Mouse (Mus musculus): ENCODE measurements around the gene Clcn2. TPM values are rescaled to one million over a fixed set of nuclear protein-coding genes. Genes with fewer than 3 reads are reported as not detected.
"Not testable (repeated sequence)": the region's sequence is repeated elsewhere in the genome, so short reads cannot be mapped to it uniquely, and the experiment has no call there.

The Clcn2 gene
- polyA plus RNA-seq, 1 experiment from 2014 or later, result 25.4 TPM

DNA sequence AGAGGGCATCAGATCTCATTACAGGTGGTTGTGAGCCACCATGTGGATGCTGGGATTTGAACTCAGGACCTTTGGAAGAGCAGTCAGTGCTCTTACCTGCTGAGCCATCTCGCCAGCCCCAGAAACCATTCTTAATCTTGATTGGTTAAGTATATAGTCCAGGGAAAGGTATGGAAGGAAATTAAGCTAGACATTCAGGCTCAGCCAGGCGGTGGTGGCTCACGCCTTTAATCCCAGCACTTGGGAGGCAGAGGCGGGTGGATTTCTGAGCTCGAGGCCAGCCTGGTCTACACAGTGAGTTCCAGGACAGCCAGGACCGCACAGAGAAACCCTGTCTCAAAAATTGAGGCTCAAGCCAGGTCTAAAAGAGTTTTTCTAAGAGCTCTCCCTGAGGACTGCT is 49.5 kb downstream of the Clcn2 start, which contains the start of gene Eif4g1:
Gene Eif4g1, plus strand, starts transcription at position 301 of the 400 bp plus-strand sequence.
- not testable (repeated sequence) for H3K27ac ChIP-seq (ENCODE audit: low read length); ATAC-seq; H3K9me3 ChIP-seq (replicated peaks; ENCODE audit: control insufficient read depth, low read length, poor library complexity, severe bottlenecking); H3K4me2 ChIP-seq (ENCODE audit: low read length); H3K27me3 ChIP-seq (ENCODE audit: control insufficient read depth, insufficient read depth, low read depth, low read length); H3K36me3 ChIP-seq (ENCODE audit: control insufficient read depth, insufficient read depth, low read length); H3K4me3 ChIP-seq (ENCODE audit: low read depth, low read length); H3K9ac ChIP-seq (ENCODE audit: low read depth, low read length); H3K4me1 ChIP-seq (ENCODE audit: control insufficient read depth, insufficient read depth, low read length)
- 96% methylated on average over 5 of the region's 6 CpGs for WGBS

GRCm38 (mm10) chr16:20657661-20658060 is 59.9 kb downstream of the Clcn2 start:
- ATAC-seq, result no peak
- WGBS, result 94% methylated on average over 4 of the region's 4 CpGs

DNA sequence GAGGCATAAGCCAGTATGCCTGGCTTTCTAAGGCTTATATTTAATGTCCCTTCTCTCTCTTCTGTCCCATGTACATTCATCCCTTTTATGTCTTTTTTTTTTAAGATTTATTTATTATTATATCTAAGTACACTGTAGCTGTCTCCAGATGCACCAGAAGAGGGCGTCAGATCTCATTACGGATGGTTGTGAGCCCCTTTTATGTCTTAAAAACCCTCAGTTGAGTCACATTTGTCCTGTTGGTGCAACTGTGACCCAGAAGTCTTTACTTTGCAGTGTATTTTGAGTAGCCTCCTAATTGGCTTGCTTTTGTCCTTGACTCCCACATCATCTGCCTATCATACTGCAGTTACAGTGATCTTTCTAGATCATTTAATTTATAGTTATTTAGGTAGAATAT is 64.2 kb downstream of the Clcn2 start:
- no peaks in the 10 kb centered on the region for H3K27me3 ChIP-seq (ENCODE audit: control insufficient read depth, insufficient read depth, low read depth, low read length)
- no peak overlapping the region for H3K9ac ChIP-seq (ENCODE audit: low read depth, low read length)
- 59% methylated on average over 2 of the region's 2 CpGs for WGBS
- peaks cover 19% of the 10 kb centered on the region for H3K4me1 ChIP-seq (ENCODE audit: control insufficient read depth, insufficient read depth, low read length)
- H3K36me3 ChIP-seq (ENCODE audit: control insufficient read depth, insufficient read depth, low read length), result peaks cover 29% of the 10 kb centered on the region
- no peak overlapping the region; the same call in 1 of the 2 replicates for H3K4me2 ChIP-seq (ENCODE audit: low read length)
- no peak overlapping the region for H3K4me3 ChIP-seq (ENCODE audit: low read depth, low read length)
- no peak for ATAC-seq
- no peak overlapping the region for H3K27ac ChIP-seq (ENCODE audit: low read length)
- H3K9me3 ChIP-seq (replicated peaks; ENCODE audit: control insufficient read depth, low read length, poor library complexity, severe bottlenecking), result no peaks in the 10 kb centered on the region

More at GRCm38 (mm10) chr16:20657661-20658060, 59.9 kb downstream of the Clcn2 start:
- no peak overlapping the region for H3K4me2 ChIP-seq (ENCODE audit: low read length)
- H3K27me3 ChIP-seq (ENCODE audit: control insufficient read depth, insufficient read depth, low read depth, low read length), result no peaks in the 10 kb centered on the region
- no peaks in the 10 kb centered on the region for H3K9me3 ChIP-seq (replicated peaks; ENCODE audit: control insufficient read depth, low read length, poor library complexity, severe bottlenecking)
- no peak overlapping the region for H3K4me3 ChIP-seq (ENCODE audit: low read depth, low read length)
- no peak overlapping the region for H3K27ac ChIP-seq (ENCODE audit: low read length)
- H3K9ac ChIP-seq (ENCODE audit: low read depth, low read length), result no peak overlapping the region
- H3K4me1 ChIP-seq (ENCODE audit: control insufficient read depth, insufficient read depth, low read length), result peaks cover 9% of the 10 kb centered on the region
- peaks cover 55% of the 10 kb centered on the region for H3K36me3 ChIP-seq (ENCODE audit: control insufficient read depth, insufficient read depth, low read length)

Other genes with a start within 250 kb of the Clcn2 start
- gene Eif2b5, start 218.9 kb downstream of the Clcn2 start, polyA plus RNA-seq (2015; fragmentation: Nextera tagmentation; extraction: Ambion mirVana), result 95.0 and 97.1 TPM in 2 replicates
- 36.2 and 38.0 TPM in 2 replicates for gene Dvl3, start 200.8 kb downstream of the Clcn2 start, polyA plus RNA-seq (2015; fragmentation: Nextera tagmentation; extraction: Ambion mirVana)
- gene Ap2m1, start 182.3 kb downstream of the Clcn2 start, polyA plus RNA-seq (2015; fragmentation: Nextera tagmentation; extraction: Ambion mirVana), result 1,379 and 1,416 TPM in 2 replicates
- 80.9 and 95.7 TPM in 2 replicates for gene Abcf3, start 169.2 kb downstream of the Clcn2 start, polyA plus RNA-seq (2015; fragmentation: Nextera tagmentation; extraction: Ambion mirVana)
- 19.8 and 26.7 TPM in 2 replicates for gene Vwa5b2, start 128.3 kb downstream of the Clcn2 start, polyA plus RNA-seq (2015; fragmentation: Nextera tagmentation; extraction: Ambion mirVana)
- gene Eef1akmt4, start 106.2 kb downstream of the Clcn2 start, polyA plus RNA-seq (2015; fragmentation: Nextera tagmentation; extraction: Ambion mirVana), result 7.8 and 7.9 TPM in 2 replicates
- gene Gm49333, start 106.1 kb downstream of the Clcn2 start, polyA plus RNA-seq (2015; fragmentation: Nextera tagmentation; extraction: Ambion mirVana), result not detected in 2 replicates
- gene Alg3, start 106.0 kb downstream of the Clcn2 start, polyA plus RNA-seq (2015; fragmentation: Nextera tagmentation; extraction: Ambion mirVana), result 39.6 and 41.6 TPM in 2 replicates
- gene Camk2n2, start 96.5 kb downstream of the Clcn2 start, polyA plus RNA-seq (2015; fragmentation: Nextera tagmentation; extraction: Ambion mirVana), result 34.5 and 40.1 TPM in 2 replicates
- 23.2 and 23.6 TPM in 2 replicates for gene Ece2, start 87.9 kb downstream of the Clcn2 start, polyA plus RNA-seq (2015; fragmentation: Nextera tagmentation; extraction: Ambion mirVana)
- 365 and 371 TPM in 2 replicates for gene Psmd2, start 66.1 kb downstream of the Clcn2 start, polyA plus RNA-seq (2015; fragmentation: Nextera tagmentation; extraction: Ambion mirVana)
- gene Eif4g1, start 49.4 kb downstream of the Clcn2 start, polyA plus RNA-seq (2015; fragmentation: Nextera tagmentation; extraction: Ambion mirVana), result 127 and 134 TPM in 2 replicates
- gene Fam131a, start 24.5 kb downstream of the Clcn2 start, polyA plus RNA-seq (2015; fragmentation: Nextera tagmentation; extraction: Ambion mirVana), result 62.1 and 66.5 TPM in 2 replicates
- gene Polr2h, start 81 bp downstream of the Clcn2 start, polyA plus RNA-seq (2015; fragmentation: Nextera tagmentation; extraction: Ambion mirVana), result 83.0 and 88.0 TPM in 2 replicates
- 3.7 and 4.5 TPM in 2 replicates for gene Chrd, start 15.4 kb upstream of the Clcn2 start, polyA plus RNA-seq (2015; fragmentation: Nextera tagmentation; extraction: Ambion mirVana)
- 1.5 TPM in 2 replicates for gene Thpo, start 16.8 kb upstream of the Clcn2 start, polyA plus RNA-seq (2015; fragmentation: Nextera tagmentation; extraction: Ambion mirVana)